Mouse (Mus musculus): Measurements from ENCODE around the gene Ly6g6f.

Ly6g6f gene

DNA sequence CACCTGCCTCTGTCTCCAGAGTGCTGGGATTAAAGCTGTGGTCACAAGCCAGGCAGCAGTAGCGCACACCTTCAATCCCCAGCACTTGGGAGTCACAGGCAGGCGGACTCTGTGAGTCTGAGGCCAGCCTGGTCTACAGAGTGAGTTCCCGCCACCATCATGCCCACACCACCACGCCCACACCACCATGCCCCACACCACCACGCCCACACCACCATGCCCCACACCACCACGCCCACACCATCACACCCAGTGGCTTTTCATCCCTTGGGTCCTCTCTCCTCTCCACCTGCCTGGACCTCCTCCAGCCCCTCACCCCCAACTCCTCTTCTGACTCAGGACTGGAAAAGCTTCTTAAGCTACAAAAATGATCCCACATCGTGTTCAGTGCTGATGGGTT, 53.5 kb downstream of the Ly6g6f start:
- no peak for DNase-seq (ENCODE audit: low read depth in 1 of 2, low spot score in 2 of 2)

- DNase-seq (ENCODE audit: low read depth in 1 of 2, low spot score in 2 of 2) = no peak
Observed at GRCm38 (mm10) chr17:35031272-35031671, 54.1 kb downstream of the Ly6g6f start.

Measured in monocyte, adult 2 months (primary cell).